Mouse (Mus musculus) stomach, postnatal 0 days (tissue): Measurements from ENCODE around the gene Sema4c.

ENCODE experiments used
- CTCF ChIP-seq: IDR thresholded peaks from 2 replicates; pipeline ENCODE4 v1.5.1; 2016; ENCODE audit warnings: antibody characterized with exemption, low read depth, mild to moderate bottlenecking, moderate library complexity
- EP300 ChIP-seq: optimal IDR thresholded peaks from 2 replicates; pipeline ENCODE3; 2016; ENCODE audit warnings: antibody characterized with exemption

DNA sequence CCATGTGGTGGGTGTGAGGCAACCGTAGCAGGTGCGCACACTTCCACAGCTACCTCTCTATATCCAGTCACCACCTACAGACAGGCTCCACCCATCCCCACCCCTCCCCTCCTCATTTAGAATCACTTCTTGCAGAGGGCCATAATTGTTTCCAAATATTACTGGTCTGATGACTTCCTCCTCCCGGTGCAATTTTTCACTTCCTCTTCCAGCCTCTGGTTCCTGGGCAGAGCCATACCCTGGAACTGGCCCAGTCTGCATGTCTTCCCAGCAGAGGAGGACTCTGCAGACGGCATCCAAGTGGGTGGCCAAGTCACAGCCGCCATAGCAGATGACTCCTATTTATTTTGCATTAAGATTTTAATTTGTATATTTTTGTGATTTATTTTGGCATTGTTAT, 49.9 kb downstream of the Sema4c start:
- no peak for TF ChIP-seq EP300
- TF ChIP-seq CTCF, result no peak
